Mouse (Mus musculus): ENCODE results near the gene Clmp. TPM values are rescaled to one million over a fixed set of nuclear protein-coding genes. Genes with fewer than 3 reads are reported as not detected.

The Clmp gene
- polyA plus RNA-seq, 1 experiment = 3.8 TPM

GRCm38 (mm10) chr9:40834569-40834968 lies 148.8 kb downstream of the Clmp start:
- Histone ChIP-seq H3K27me3 (ENCODE audit: control insufficient read depth, insufficient read depth, insufficient read length) (peaks cover 11% of the 10 kb centered on the region), H3K36me3 (ENCODE audit: control insufficient read depth, insufficient read depth) (no peaks in the 10 kb centered on the region), H3K79me2 (ENCODE audit: control insufficient read depth, insufficient read depth) (no peaks in the 10 kb centered on the region), H3ac (ENCODE audit: control insufficient read depth, insufficient read length) (no peak overlapping the region), H3K4me3 (no peak overlapping the region), H3K4me2 (ENCODE audit: low read depth) (no peak overlapping the region)
- TF ChIP-seq CEBPB (IDR thresholded peaks at IDR 0.05; ENCODE audit: insufficient read depth, poor library complexity, severe bottlenecking) = no peak
- no peak for TF ChIP-seq MAX (IDR thresholded peaks at IDR 0.05; ENCODE audit: low read depth)
- no peak for TF ChIP-seq TCF3 (IDR thresholded peaks at IDR 0.05; ENCODE audit: insufficient read length, low read depth)
- no peak for TF ChIP-seq POLR2AphosphoS2 (IDR thresholded peaks at IDR 0.05; ENCODE audit: insufficient read length, low read depth)
- TF ChIP-seq MYOG (IDR thresholded peaks at IDR 0.05; ENCODE audit: control insufficient read depth in 1 of 3, insufficient read depth in 1 of 3, insufficient read length in 2 of 3, low read depth in 2 of 3) = no peak
- no peak for TF ChIP-seq E2F4 (IDR thresholded peaks at IDR 0.05; ENCODE audit: insufficient read depth)
- TF ChIP-seq MYOD1 (IDR thresholded peaks at IDR 0.05; ENCODE audit: control insufficient read depth in 1 of 3, insufficient read length in 2 of 3, low read depth in 2 of 3) = no peak
- no peak for TF ChIP-seq USF1 (IDR thresholded peaks at IDR 0.05; ENCODE audit: low read depth)

Other genes starting within 250 kb of the Clmp start
- gene Gramd1b, start 154.6 kb upstream of the Clmp start, polyA plus RNA-seq (2012; fragmentation: generic; extraction: Trizol) = 33.9 TPM
- not detected for gene Gm21915, start 15.3 kb upstream of the Clmp start, polyA plus RNA-seq (2012; fragmentation: generic; extraction: Trizol)
- 797 TPM for gene Hspa8, start 115.0 kb downstream of the Clmp start, polyA plus RNA-seq (2012; fragmentation: generic; extraction: Trizol)
- not detected for gene Bsx, start 188.2 kb downstream of the Clmp start, polyA plus RNA-seq (2012; fragmentation: generic; extraction: Trizol)

Measured in myocyte (in vitro differentiated cells).